Mouse (Mus musculus) spleen, adult 12 weeks (tissue): ENCODE results near the gene Usp29.
"Not testable (repeated sequence)": the region's sequence is repeated elsewhere in the genome, so short reads cannot be mapped to it uniquely, and the experiment has no call there.

Experiments used
- DNase-seq: peaks from one replicate; pipeline ENCODE4 v3.0.0; 2022; ENCODE audit warnings: low spot score

The Usp29 gene

DNA sequence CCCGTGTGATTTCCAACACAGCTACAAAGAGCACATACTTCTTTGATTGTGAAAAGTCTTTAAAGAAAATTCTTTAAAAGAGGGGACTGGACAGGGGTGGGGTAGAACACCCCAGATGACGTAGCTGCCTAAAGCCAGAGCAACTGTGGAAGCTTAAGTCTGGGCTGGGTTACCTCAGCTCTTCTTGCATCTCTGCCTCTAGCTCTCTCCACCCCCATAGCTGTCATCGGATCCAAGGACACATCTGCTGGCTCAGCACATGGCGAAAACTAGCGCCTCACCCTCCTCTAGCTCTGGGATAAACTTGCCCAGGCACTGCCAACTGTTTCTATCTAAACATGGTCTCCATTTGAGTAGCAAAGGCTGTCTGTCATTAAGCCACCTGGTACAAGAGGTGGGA lies 34.9 kb downstream of the Usp29 start:
- DNase-seq: no peak

DNA sequence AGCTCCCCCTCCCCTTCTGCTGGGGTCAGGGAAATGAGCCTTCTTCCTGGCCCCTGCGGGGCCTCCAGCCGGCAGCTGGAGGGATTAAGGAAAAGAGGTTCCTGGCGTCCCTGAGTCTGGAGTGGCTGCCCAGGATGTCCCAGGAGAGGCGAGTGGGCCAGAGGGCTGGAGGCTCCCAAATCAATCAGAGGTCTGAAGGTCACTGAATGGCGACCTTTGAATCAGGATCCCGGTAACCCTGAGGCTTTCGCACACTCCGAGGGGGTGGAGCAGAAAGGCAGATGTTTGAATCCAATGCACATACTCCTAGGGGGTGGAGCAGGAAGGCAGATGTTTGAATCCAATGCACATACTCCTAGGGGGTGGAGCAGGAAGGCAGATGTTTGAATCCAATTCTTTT lies 39.9 kb downstream of the Usp29 start:
- no peak for DNase-seq

DNA sequence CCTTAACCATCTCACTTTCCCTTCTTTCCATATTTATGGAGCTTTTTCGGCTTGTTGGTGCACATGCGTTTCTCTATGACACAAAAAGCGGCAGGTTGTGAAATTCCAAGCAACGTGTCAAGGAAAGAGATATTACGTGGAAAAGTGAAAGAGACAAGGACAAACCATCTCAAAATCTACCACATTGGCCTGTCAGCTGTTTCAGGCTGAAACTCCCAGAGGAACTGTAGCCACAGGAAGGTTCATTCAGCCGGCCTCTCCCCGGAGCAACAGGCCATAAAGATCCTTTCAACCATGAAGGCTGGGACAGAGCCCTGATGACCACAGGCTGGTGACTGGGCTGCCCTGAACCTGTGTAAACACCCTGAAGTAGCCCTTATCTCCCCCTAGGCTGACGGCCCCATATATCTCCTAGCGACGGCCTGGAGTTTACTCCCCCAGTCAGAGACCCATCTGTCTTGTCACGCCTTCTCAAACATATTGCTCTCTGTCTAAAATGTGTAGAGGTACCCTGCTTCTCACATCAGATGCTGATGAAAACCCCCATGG lies 43.6 kb downstream of the Usp29 start:
- not testable (repeated sequence) for DNase-seq

DNA sequence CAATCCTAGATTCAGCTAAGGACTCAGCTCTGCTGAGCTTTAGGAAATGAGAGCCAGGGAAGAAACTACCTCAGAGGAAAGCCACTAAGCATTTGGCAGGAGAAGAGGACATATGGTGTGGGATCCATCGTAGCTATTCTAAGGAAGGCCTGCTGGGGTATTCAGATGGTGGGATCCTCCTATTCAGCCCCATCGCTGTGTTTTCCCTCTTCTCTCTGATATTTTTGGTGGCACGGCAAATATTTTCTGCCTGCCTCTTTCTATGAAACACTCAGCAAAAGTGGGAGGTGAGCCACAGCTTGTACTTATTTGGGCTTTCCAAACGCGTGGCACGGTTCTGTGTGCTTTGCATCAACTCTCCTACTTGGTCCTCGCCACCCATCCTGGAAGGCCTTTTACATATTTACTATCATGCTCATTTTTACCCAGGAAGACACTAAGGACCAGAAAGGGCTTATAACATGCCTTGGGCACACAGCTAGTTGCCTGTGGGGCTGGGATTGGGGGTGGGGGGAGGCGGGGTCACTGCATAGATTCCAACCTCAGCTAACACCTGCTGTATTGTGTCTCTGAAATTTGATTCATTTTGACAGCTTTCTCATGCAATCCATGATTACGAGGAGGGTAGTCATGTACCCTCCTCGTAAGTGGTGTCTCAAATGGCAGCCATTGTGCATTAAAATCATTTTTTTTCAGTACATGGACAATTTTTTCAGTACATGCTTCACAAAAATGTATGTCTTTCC lies 46.1 kb downstream of the Usp29 start:
- DNase-seq: no peak

DNA sequence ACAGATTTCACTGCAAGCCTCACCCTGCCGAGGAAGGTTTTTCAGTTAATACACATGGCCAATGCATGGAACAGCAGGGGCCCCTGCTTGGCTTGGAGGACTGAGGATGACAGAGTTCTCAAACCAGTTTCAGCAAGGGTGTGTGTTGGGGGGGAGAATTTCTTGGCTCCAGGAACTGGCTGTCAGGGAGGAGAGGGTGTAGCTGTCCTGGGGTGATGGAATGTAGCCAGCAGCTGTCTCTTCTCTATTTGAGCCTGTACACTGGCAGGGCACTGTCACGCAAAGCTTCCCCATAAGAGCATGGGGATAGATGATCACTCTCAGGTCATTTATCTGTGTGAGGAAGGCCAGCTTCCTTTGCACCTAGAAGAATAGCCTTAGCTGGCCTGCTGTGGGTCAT lies 46.7 kb downstream of the Usp29 start:
- DNase-seq: no peak

DNA sequence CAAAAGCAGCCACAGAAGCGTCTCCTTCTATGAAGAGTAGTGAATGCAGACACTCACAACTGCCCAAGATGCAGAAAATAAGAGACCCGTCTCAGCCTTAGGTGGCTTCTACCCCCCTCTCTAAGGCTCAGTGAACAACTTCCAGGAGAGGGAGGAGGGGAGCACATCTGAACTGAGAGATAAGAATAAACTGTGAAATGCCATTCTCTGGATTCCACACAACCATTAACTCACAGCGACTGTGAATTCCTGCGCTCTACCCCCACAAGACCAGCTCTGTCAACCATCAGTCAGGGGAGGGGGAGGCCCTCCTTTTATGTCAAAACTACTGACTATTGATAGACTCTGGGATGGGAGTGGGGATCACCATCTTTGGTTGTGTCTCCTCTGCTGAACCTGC lies 47.3 kb downstream of the Usp29 start:
- no peak for DNase-seq

DNA sequence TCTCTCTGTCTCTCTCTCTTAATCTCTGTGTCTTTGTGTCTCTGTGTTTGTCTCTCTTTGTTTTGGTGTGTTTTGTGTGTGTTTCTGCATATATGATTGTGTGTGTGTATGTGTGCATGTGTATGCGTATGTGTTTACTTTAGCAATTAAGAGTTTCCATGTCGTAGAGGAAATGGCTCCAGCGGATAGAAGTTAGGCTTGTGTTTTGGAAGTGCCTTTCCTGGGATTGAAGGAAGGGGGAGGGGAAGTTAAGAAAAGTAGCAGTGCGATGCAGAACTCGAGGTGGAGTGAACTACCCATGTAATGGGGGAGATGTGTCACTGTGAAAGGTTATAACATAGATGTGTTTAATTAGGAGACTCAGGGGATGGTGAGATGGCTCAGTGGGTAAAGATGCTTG lies 48.8 kb downstream of the Usp29 start:
- DNase-seq: no peak

DNA sequence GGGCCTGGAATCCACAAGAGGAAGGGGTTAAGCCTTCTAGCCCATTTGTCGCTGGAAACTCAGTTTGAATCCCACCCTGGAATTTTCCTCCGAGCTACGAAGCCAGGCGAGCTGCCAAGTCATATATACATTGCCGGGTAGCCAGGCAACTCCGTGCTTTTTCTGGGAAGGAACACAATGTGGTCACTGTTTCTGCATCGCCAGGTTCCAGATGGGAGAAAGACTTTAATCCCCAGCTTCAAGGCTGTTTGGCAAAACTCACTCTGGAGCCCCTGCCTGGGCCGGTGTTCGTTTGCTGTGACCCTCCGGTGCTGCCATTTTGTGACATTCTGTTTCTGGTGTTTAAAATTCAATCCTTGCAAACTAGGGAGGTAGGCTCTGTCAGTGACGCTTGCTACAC lies 51.2 kb downstream of the Usp29 start:
- DNase-seq: no peak

DNA sequence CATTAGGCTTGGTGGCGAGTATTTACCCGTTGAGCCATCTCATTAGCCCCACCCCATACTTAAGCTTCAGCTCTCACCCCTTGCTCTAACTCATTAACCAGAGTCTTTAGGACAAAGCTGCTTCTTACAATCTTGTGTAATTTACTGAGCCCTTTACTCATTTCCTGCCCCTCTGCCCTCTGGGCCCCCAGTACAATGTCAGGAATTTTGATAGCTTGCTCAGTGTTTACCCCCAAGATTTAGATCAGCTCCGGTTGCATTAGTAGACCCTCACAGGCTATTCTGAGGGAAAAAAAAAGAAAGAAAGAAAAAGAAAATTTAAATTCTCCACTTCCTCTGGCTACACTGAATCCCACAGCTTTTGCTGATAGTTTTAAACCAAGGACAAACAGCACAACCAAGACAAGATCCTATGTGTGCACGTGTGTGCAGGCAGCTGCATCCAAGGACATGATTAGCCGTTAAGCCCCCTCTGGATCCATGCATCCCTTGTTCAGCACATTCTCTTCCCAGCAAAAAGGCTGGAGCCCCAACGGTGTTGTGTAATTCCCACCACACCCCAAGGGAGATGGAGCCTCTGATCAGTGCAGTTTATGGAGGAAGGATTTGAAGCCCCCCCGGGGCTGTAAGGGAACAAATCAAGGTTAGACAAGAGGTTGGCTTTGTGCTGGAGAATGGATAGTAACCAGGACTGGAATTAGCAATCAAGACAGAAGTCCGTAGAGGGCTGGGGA lies 54.1 kb downstream of the Usp29 start:
- DNase-seq: no peak

DNA sequence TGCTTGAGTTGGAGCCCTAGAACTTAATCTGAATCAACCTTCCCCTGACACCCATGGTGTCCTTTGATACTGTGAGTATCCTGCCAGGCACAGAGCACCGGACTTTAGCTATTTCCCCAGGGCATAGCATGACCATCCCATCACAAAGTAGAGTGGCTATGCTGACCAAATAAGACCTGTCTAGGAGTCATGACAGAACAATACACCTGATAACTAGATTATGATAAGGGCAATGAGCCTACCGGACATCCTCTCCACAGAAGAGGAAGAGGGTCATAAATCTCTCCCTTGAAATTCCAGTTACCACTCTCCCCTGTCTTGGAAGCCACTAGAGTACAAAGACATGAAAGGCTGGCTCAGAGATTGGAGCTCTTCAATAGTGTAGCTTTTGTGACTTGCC lies 56.6 kb downstream of the Usp29 start:
- DNase-seq: no peak

DNA sequence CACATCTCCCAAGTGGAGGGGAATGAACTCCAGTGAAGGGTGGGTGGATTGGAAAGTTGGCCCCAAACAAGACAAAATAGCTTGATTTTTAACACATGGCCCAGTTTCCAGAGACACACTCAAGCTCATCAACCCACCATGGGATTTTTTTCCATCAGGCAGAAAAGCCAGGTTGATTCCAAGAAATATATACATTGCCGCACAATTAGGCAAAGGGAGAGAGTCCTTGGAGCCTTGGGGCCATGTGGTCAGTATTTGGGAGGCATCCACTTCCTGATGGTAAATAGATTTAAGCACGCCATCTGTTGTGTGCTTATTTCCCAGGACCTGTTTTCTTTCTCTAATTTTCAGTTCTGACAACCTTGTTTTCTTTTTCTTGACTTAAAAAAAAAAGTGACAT lies 57.7 kb downstream of the Usp29 start:
- no peak for DNase-seq

DNA sequence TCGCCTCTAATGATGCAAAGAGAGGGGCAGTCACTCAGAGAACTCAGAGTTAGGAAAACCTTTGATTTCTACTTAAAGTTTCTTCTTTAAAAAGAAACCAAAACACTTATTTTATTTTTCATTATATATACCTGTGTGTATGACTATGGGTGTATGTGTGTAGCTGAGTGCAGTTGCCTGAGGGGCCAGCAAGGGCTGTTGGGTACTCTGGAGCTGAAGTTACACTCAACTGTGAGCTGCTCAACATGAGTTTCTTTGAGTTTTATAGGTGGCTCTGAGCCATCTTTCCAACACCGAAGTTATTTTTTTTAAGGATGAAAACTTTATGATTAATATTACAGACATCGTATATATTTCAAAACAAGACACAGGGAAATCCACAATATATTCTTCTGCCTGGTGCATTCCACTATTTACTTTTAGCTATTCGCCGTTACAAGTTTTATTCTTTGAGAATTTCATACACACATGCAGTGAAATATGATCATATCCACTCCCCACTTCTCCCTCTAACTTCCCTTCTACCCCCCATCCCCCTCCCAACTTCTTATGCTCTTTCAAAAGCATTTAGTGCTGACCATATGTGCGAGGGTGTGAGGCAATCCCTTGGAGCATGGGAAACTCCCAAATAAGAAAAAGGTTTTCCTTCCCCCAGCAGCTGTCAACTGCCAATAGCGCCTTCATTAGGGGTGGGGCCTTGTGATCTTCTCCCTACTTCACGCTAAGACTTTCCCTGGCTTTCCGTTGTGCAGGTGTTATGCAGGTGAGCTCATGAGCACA lies 61.1 kb downstream of the Usp29 start:
- no peak for DNase-seq

DNA sequence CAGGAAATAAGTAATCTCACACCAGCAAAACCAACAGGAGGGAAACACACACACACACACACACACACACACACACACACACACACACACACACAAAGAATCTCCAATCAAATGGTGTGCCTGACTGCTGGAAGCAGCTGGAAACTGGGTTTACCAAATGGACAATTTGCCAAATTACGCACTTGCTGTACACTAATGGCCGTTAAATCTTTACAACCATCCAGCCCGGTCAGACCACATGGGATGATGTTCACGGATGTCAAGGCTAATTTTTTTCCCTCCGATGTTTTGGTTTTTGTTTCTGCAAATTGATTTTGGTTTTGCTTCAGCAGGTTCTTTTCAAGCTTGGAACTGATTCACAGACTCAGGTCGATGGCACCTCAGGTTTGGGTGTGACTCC lies 62.9 kb downstream of the Usp29 start:
- DNase-seq: no peak

DNA sequence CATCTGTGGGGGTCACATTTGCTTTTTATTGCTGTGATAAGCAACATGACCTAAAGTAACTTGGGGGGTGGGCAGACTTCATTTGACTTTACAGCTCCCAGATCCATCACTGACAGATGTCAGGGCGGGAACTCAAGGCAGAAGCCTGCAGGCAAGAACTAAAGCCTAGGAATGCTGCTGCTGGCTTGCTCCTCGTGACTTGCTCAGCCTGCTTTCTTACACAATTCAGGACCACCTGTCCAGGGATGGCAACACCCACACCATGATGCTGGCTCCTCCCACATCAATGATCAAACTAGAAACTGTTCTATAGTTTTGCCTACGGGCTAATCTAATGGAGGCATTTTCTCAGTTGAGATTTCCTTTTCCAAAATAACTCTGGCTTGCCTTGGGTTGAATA lies 63.4 kb downstream of the Usp29 start:
- no peak for DNase-seq

DNA sequence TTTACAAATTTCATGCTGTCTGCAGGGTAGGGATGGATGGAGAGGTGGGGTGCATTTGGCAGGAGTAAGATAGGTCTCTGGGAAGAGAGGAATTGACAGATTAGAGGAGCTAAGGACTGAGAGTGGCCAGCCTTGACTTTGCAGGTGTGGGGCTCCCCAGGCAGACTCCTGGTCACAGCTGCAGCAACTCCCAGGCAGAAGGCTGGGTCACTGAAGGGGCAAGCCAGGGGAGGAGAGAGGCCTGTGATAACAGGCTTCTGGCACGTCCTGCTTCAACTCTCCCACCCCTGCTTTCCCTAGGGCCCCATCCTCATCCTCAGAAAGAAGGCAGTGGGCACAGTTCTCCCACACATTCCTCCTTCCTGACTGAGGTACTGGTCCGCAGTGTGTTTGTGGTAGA lies 67.0 kb downstream of the Usp29 start:
- DNase-seq: no peak

DNA sequence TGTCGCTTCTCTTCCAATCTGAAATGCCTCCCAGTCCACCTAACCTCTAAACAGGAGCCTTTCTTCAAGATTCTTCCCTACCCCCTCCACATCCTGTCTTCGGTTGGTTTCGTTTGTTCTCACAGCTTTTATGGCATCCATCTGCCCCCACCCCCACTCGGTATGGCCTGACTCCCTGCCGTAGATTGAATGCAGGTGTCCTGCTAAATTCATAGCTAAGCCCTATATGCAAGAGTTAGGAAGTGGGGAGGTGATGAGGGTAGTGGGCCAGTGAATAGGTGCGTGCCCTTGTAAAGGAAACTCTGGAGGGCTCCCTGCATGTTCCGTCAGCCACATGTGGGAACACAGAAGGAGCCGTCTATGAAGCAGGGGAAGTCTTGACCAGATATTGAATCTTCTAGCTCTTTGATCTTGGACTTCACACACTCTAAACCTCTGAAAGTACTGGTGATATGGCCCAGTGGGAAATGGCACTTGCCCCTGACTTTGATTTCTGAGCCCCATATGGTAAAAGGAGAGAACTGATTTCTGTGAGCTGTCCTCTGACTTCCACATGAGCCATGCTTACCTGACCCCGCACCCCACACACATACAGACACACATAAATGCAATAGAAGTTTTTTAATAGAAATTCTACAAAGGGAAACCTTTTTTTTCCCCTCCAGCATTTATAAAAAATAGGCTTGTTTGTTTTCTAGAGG lies 68.9 kb downstream of the Usp29 start:
- DNase-seq: no peak

DNA sequence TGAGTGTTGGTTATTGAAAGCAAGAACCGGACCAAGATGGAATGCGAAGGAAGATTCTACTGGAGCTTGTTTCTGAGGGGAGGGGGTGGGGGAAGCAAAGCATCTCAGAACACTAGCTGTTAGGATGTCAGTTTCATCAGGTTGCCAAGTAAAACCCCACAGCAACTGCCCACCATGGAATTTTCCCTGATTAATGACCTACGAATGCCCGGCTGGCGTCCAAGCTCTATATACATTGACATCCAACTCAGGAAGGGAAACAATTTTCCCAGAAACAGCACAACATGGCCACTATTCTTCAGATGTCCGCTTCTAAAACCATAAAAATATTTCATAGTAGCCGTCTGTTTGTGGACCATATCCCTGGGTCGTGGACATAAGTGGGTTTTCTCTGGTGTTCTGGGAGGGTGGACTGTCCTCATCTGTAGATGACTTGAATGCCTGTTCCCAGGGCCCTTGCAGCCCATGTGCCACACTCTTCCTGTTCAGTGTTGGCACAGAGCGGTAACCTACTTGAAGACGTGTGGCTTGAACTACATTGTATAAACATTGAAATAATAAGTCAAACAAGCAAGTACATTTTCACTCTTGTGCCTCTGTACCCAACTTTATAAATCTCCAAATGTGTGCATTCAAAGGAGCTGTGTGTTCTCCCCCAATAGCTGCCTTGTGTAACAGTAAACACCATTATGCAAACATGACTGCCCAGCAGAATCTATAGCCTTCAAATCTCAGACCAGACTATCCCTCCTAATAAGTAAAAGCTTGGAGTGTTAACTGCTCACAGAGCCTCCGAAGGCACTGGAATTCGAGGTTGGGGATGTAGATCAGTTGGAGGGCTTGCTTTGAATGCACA lies 70.4 kb downstream of the Usp29 start:
- no peak for DNase-seq

DNA sequence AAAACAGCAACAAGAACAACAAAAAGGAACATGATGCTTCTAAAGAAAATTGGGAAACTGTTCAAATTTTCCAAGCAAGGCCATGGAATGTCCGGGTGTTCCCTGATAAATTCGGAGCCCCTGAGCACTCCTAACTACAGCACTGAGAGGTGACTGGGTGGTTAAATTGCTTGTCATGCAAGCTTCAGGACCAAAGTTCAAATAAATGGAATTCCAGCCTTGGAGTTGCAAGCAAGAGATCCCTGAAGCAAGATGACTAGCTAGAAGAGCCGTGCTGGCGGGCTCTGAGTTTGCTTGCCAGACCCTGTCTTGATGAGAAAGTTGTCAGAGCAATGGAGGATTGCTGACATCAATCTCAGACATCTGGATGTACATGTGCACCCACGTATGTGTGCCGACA lies 71.3 kb downstream of the Usp29 start:
- DNase-seq: no peak

DNA sequence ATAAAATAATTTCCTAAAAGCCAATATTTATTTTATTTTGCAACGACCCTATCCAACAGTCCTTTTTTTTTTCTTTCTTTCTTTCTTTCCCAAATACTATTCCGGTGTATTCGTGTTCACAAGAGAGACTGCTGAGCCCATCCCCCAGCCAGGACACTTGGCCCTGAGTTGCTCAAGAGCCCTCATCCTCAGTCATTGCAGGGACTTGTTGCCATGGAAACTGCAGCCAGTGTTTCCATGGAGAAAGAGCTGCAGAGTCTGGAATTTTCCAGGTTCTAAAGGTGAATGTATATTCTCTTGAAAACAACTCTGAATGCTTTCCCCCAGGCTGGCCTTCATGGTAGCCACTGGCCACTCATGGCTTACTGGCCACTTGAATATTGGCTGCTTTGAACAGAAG lies 80.2 kb downstream of the Usp29 start:
- DNase-seq: no peak

DNA sequence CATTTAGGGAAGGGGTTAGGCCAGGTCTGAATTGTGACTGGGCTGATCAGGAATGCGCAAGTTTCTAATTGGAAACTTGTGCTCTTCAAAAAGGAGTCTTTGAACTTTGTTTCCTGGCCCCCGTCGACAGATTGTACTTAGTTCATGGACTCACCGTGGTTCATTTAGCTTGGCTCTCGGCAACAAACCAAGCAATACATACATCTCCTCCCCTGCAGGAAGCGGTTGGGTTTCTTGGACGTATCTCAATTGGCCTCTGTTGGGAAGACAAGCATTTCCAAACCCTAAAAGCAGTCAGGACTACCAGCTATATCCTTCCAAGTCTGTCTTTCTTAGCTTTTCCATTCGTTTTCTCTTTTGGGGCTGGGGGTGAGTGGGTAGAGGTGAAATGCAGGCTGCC lies 84.6 kb downstream of the Usp29 start:
- DNase-seq: no peak

DNA sequence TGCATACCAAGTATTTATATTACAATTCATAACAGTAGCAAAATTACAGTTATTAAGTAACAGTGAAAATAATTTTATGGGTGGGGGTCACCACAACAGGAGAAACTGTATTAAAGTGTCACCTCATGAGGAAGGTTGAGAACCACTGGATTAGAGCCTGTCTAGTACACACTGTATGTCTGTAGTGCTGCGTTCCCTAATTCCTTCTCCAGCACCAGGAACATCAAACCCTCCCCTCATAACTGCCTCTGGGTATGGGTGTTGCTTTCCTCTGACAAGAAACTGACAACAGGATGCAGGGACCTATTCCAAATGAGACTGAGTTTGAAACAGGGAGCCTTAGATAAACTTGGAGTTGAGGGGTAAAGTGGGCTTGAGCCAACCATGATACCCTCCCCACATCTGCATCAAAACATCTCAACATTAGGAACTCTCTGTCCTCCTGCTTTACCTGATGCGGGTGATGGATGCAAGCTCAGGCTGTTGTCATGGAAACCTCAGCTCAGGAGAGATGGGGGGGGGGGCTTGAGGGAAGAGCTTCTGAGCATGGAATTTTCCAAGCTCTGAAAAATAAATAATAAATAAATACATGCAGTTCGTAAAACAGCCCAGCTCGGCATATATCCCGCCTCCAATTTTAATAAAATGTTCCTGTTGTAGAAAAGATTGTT lies 86.5 kb downstream of the Usp29 start:
- DNase-seq: no peak
